Mouse (Mus musculus) hindbrain, embryonic 16.5 days (tissue): ENCODE results near the gene Synj2. TPM values are rescaled to one million over a fixed set of nuclear protein-coding genes. Genes with fewer than 3 reads are reported as not detected.

Experiments used
- ATAC-seq: fragments of 200-750 bp; cut with Nextera tagmentation; 2 replicates; pipeline ENCODE4 v1.8.0; 2017; ENCODE audit warnings: moderate TSS enrichment, moderate library complexity
- H3K27ac ChIP-seq: fragments of 300-500 bp; sonication (generic); 2 replicates; pipeline ENCODE4 v1.5.1; 2014; ENCODE audit warnings: low read depth, mild to moderate bottlenecking, control low read depth, low read length, moderate library complexity
- H3K27me3 ChIP-seq: fragments of 300-500 bp; sonication (generic); replicated peaks from 2 replicates; pipeline ENCODE4 v1.6.1; 2014; ENCODE audit warnings: low read length; ENCODE audit not compliant: control insufficient read depth, insufficient read depth
- H3K36me3 ChIP-seq: fragments of 300-500 bp; sonication (generic); 2 replicates; pipeline ENCODE4 v1.6.1; 2014; ENCODE audit warnings: mild to moderate bottlenecking, low read length, moderate library complexity, mixed read lengths; ENCODE audit not compliant: control insufficient read depth, insufficient read depth
- H3K4me1 ChIP-seq: fragments of 300-500 bp; sonication (generic); 2 replicates; pipeline ENCODE4 v1.6.1; 2014; ENCODE audit warnings: low read depth, low read length; ENCODE audit not compliant: control insufficient read depth, insufficient read depth
- H3K4me2 ChIP-seq: fragments of 300-500 bp; sonication (generic); 2 replicates; pipeline ENCODE4 v1.6.1; 2014; ENCODE audit warnings: mild to moderate bottlenecking, low read length, control low read depth, moderate library complexity
- H3K4me3 ChIP-seq: fragments of 300-500 bp; sonication (generic); 2 replicates; pipeline ENCODE4 v1.5.1; 2014; ENCODE audit warnings: mild to moderate bottlenecking, low read length, control low read depth, moderate library complexity
- H3K9ac ChIP-seq: fragments of 300-500 bp; sonication (generic); 2 replicates; pipeline ENCODE4 v1.6.1; 2014; ENCODE audit warnings: low read depth, mild to moderate bottlenecking, control low read depth, low read length, moderate library complexity
- H3K9me3 ChIP-seq: fragments of 300-500 bp; sonication (generic); 2 replicates; pipeline ENCODE4 v1.6.1; 2014; ENCODE audit warnings: mild to moderate bottlenecking, low read length, moderate library complexity; ENCODE audit not compliant: control insufficient read depth
- WGBS: fragments of 180-500 bp; shearing (Covaris S2); extraction: QIAGEN DNeasy Blood & Tissue Kit; methylation state at CpG from one replicate; pipeline ENCODE4 v1.1.7; 2014; 5-methylcytosine and 5-hydroxymethylcytosine counted together
- polyA plus RNA-seq: library from polyadenylated mRNA; unstranded; fragments of >200 nt; fragmentation: Nextera tagmentation; extraction: Ambion mirVana; gene quantifications from 2 replicates; pipeline ENCODE4 v1.2.1, GENCODE M21; 2015

Gene Synj2
- polyA plus RNA-seq, 1 experiment from 2014 or later = 1.9 TPM

DNA sequence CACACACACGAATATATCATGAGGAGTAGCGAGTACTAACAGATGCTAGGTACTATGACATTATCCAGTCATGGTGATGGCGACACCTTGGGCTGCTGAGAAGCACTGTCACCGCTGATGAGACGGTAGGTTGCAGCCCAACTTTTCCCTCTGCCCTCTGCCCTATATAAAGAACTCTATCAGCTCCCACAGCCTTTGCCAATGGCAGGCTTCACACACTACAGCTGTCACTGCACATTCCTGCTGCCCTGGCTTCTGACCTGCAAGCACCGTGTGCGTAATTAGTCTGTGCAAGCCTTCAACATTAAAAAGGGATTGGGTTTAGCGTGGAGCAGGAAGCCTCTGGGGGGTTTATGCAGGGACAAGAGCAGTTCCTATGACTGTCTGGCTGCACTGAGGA is 121.7 kb downstream of the Synj2 start:
- Histone ChIP-seq H3K4me3 (no peak overlapping the region), H3K27ac (no peak overlapping the region), H3K27me3 (no peaks in the 10 kb centered on the region), H3K9me3 (no peaks in the 10 kb centered on the region), H3K36me3 (peaks cover 26% of the 10 kb centered on the region), H3K4me2 (no peak overlapping the region), H3K9ac (no peak overlapping the region), H3K4me1 (no peaks in the 10 kb centered on the region)
- ATAC-seq = no peak
- WGBS = 89% methylated on average over 8 of the region's 8 CpGs

DNA sequence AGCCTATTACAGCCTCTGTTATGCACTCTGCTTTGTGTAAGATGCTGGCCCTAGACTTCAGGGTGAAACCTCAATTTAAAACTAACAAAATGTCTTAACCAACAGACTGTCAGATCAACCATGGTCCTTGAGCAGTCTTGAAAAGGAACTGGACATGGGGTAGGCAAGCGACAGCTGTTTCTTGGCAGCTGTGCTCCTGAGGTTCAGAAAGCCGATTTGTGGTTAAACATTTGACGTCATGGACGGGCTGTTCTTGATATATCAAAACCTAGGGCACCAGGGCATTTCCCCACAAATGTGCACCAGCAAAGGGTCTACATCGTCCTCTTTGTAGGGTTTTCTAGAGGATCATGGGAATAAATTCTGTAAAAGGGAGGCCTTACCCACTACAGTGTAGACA is 122.5 kb downstream of the Synj2 start:
- no peaks in the 10 kb centered on the region for H3K27me3 ChIP-seq
- H3K9ac ChIP-seq = no peak overlapping the region
- H3K27ac ChIP-seq = no peak overlapping the region
- 89% methylated on average over 5 of the region's 5 CpGs for WGBS
- H3K36me3 ChIP-seq = peaks cover 25% of the 10 kb centered on the region
- no peak for ATAC-seq
- no peaks in the 10 kb centered on the region for H3K9me3 ChIP-seq
- H3K4me1 ChIP-seq = no peaks in the 10 kb centered on the region
- H3K4me2 ChIP-seq = no peak overlapping the region
- H3K4me3 ChIP-seq = no peak overlapping the region

DNA sequence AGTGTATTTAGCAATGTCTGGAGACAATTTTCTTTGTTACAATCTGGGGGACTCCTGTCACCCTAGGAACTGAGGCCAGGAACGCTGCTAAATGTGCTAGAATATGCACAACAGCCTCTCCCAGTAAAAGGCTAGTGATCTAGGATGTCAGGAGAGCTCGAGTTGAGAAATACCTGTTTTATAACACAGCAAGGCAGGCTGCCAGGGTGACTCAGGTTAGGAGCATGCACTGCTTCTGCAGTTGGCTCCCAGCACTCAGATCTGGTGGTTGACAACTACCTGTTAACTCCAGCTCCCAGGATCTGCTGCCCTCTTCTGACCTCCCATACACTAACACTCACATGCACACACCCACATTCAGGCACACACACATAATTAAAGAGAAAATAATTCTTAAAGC is 124.9 kb downstream of the Synj2 start:
- ATAC-seq = no peak
- Histone ChIP-seq H3K9ac (no peak overlapping the region), H3K36me3 (peaks cover 37% of the 10 kb centered on the region), H3K4me1 (no peaks in the 10 kb centered on the region), H3K27ac (no peak overlapping the region), H3K27me3 (no peaks in the 10 kb centered on the region), H3K4me2 (no peak overlapping the region), H3K9me3 (no peaks in the 10 kb centered on the region), H3K4me3 (no peak overlapping the region)
- 88% methylated on average over 2 of the region's 2 CpGs for WGBS

DNA sequence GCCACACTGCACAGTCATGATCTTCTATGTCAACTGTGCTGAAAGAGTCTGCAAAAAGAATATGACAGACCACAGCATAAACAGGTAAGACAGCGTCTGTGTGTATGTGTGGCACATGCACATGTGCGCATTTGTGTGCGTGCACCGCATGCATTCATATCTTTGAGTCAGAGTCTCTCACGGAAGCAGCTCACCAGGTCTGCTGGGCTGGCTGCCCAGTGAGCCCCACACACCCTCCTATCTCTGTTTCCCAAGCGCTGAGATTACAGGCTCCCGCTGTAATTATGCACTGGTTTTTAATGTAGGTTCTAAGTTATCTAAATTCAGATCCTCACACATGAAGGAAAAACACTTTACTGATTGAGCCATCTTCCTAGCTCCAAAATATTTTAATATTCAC is 126.5 kb downstream of the Synj2 start:
- Histone ChIP-seq H3K27me3 (no peaks in the 10 kb centered on the region), H3K9ac (no peak overlapping the region), H3K36me3 (peaks cover 40% of the 10 kb centered on the region), H3K27ac (no peak overlapping the region), H3K4me3 (no peak overlapping the region), H3K4me2 (no peak overlapping the region), H3K9me3 (no peaks in the 10 kb centered on the region), H3K4me1 (no peaks in the 10 kb centered on the region)
- 95% methylated on average over 7 of the region's 7 CpGs for WGBS
- ATAC-seq = no peak

DNA sequence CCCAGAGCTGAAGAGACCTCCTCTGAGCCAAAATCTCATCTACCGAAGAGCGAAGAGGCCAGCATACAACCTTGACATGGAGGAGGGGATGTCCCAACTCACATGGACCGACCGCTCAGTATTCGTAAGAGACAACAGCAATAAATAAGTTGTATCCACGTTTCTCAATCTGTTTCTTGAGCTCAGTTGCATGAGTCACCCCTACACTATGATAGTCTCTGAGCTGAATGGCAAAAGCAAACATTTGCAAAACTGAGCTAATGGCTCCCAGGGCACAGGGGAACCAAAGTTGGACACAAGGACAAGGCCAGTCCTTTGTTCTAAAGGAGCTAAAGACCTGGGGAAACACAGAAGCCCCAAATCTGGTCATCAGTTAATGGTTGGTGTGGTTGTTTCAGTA is 128.8 kb downstream of the Synj2 start:
- no peaks in the 10 kb centered on the region for H3K27me3 ChIP-seq
- peaks cover 37% of the 10 kb centered on the region for H3K36me3 ChIP-seq
- H3K4me2 ChIP-seq = no peak overlapping the region
- H3K9ac ChIP-seq = no peak overlapping the region
- no peak overlapping the region for H3K4me3 ChIP-seq
- 93% methylated on average over 6 of the region's 6 CpGs for WGBS
- no peak overlapping the region for H3K27ac ChIP-seq
- no peak for ATAC-seq
- no peaks in the 10 kb centered on the region for H3K9me3 ChIP-seq
- no peaks in the 10 kb centered on the region for H3K4me1 ChIP-seq

DNA sequence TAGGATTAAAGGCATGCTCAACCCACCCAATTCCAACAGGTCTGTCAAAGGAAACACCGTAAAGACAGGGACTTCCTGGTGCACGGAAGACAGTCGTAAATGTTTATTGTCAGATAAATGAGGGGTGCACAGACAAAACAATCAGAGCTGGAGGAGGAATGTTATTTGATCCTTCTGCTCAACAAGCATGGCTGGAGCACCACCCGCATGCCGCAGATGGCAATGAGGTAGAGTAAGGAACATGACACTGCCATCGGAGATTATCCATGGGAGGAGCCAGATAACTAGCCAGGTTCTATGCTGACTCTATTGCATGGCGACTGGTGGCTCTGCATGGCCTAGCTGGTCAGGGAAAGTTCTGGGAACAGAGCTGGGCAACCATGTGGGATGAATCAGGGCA is 132.3 kb downstream of the Synj2 start:
- WGBS = 83% methylated on average over 7 of the region's 7 CpGs
- no peaks in the 10 kb centered on the region for H3K27me3 ChIP-seq

DNA sequence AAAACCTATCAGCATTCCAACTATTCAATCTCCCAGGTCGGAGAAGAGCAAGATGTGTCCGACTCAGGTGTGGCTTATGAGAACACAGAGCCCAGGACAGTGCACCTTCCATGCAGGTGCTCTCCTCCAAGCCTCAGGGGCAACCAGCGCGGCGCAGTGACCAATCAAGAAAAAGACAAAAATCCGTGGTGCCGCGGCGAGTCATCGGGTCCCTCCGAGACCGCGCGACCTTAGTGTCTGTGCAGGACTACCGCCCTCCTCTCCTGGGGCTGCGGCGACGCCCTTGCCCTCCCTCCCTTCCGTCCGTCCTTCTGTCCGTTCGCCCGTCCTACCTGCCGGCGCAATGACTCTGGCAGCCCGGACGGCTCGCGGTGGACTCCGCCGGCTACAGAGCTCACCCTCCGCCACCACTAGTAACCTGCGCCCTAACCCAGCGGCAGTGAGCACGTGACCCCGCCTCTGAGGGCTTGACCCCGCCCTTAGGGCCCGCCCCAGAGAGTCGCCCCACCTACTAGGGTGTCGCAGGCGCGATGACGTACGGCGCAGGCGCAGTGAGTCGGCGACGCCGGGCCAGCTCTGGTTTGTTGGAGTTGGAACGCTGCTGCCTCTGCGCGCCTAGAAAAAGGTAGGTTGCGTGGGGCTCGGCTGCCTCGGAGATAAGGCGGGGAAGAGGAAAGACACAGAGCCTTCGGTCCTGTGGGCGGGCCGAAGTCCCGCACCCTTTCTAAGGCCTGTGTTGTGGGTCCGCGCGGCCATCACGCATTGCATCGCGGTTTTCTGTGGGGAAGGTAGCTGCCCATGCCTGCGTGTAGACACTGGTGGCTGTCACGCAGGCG is 138.4 kb downstream of the Synj2 start, which contains the start of the genes Serac1 and Gtf2h5:
Serac1 (minus strand) TSS at position 455 of the 836 bp plus-strand sequence.
Gtf2h5 (plus strand) TSS at position 500 of the 836 bp plus-strand sequence.
- H3K27ac ChIP-seq = peak within 1 kb of the TSS; percentile 90
- peak; percentile 95 for ATAC-seq
- no peaks in the 10 kb centered on the region for H3K9me3 ChIP-seq
- peaks cover 22% of the 10 kb centered on the region for H3K4me1 ChIP-seq
- no peaks in the 10 kb centered on the region for H3K27me3 ChIP-seq
- peak within 1 kb of the TSS; percentile 98 for H3K4me3 ChIP-seq
- H3K9ac ChIP-seq = peak within 1 kb of the TSS; percentile 95
- WGBS = under 1% methylated on average over 64 of the region's 70 CpGs
- H3K4me2 ChIP-seq = peak within 1 kb of the TSS; percentile 69
- no peaks in the 10 kb centered on the region for H3K36me3 ChIP-seq

More for the DNA sequence above, 132.3 kb downstream of the Synj2 start:
- Histone ChIP-seq H3K36me3 (peaks cover 23% of the 10 kb centered on the region), H3K4me3 (no peak overlapping the region), H3K9me3 (no peaks in the 10 kb centered on the region), H3K4me1 (peaks cover 5% of the 10 kb centered on the region), H3K27ac (no peak overlapping the region), H3K4me2 (no peak overlapping the region), H3K9ac (no peak overlapping the region)
- ATAC-seq = no peak

DNA sequence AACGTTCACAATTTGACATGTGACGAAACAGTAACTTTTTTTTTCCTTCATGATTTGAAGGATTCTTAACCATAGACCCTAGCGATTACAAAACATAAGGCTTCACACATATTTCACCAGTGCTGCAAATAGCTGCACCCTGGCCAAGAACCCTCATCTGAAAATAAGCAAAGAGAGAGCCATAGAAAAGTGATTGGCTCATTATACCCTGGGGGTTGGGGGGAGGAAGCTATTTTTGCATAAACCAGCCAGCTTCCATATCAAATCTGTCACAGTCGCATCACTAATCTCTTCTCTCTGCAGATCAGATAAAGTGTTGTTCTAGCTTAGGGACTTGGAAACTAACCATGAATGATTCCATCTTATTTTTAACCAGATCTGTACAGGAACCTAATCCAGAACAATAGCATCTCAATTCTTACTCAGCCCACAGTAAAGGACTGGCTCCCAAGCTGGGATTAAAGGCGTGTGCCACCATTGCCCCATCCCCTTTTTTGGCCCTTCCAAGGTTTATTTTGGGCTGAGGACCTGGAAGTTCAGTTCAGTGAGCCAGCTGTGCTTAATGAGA is 142.3 kb downstream of the Synj2 start:
- Histone ChIP-seq H3K36me3 (peaks cover 5% of the 10 kb centered on the region), H3K4me2 (no peak overlapping the region), H3K9ac (no peak overlapping the region), H3K4me1 (peaks cover 17% of the 10 kb centered on the region), H3K4me3 (no peak overlapping the region), H3K27me3 (no peaks in the 10 kb centered on the region), H3K9me3 (no peaks in the 10 kb centered on the region), H3K27ac (no peak overlapping the region)
- no peak for ATAC-seq
- WGBS = 89% methylated on average over 5 of the region's 5 CpGs

DNA sequence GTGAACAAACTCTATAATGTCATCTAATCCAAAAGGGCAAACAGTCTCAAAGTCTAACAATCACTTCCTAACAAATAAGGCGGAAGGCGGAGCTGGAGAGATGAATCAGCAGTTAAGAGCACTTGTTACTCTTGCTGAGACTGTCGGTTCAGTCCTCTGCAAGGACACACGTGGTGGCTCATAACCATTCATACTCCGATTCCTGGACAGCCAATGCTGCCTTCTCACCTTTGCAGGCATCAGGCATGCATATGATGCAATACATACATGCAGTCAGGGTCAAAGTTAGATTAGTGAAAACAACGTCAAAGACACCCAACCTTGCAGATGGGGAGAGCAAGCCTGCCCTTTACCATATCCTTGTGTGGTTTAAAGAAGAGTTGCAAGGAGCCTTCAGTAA is 150.5 kb downstream of the Synj2 start:
- Histone ChIP-seq H3K4me1 (no peaks in the 10 kb centered on the region), H3K4me3 (no peak overlapping the region), H3K4me2 (no peak overlapping the region), H3K36me3 (peaks cover 2% of the 10 kb centered on the region; the same call in 1 of the 2 replicates), H3K27ac (no peak overlapping the region), H3K9me3 (no peaks in the 10 kb centered on the region), H3K27me3 (no peaks in the 10 kb centered on the region), H3K9ac (no peak overlapping the region)
- WGBS = 93% methylated on average over 6 of the region's 6 CpGs
- ATAC-seq = no peak
